Mouse (Mus musculus): ENCODE measurements around the gene Smarca1. TPM values are rescaled to one million over a fixed set of nuclear protein-coding genes. Genes with fewer than 3 reads are reported as not detected.

Gene Smarca1
- polyA plus RNA-seq, 1 experiment from 2014 or later, result 30.8 TPM

GRCm38 (mm10) chrX:47835098-47835834, 57.5 kb downstream of the Smarca1 start:
- 88% methylated on average over 6 of the region's 6 CpGs for WGBS
- H3K4me2 ChIP-seq, result no peak overlapping the region
- H3K4me1 ChIP-seq (ENCODE audit: control insufficient read depth, insufficient read depth, low read length), result no peaks in the 10 kb centered on the region
- no peak overlapping the region for H3K9ac ChIP-seq (ENCODE audit: low read length)
- H3K9me3 ChIP-seq (ENCODE audit: control insufficient read depth, low read length), result no peaks in the 10 kb centered on the region
- no peak for ATAC-seq (ENCODE audit: low FRiP score)
- no peak overlapping the region for H3K27ac ChIP-seq (ENCODE audit: low read depth, low read length)
- no peak overlapping the region for H3K4me3 ChIP-seq (ENCODE audit: low read depth, low read length)
- H3K36me3 ChIP-seq (ENCODE audit: control insufficient read depth, insufficient read depth, low read length), result no peaks in the 10 kb centered on the region
- H3K27me3 ChIP-seq (ENCODE audit: control insufficient read depth, insufficient read depth, low read length), result no peaks in the 10 kb centered on the region
- DNase-seq (ENCODE audit: low spot score, missing footprints), result no peak

GRCm38 (mm10) chrX:47833431-47833830, 59.3 kb downstream of the Smarca1 start:
- H3K9ac ChIP-seq (ENCODE audit: low read length), result no peak overlapping the region
- H3K4me1 ChIP-seq (ENCODE audit: control insufficient read depth, insufficient read depth, low read length), result no peaks in the 10 kb centered on the region
- no peaks in the 10 kb centered on the region for H3K36me3 ChIP-seq (ENCODE audit: control insufficient read depth, insufficient read depth, low read length)
- 82% methylated on average over 2 of the region's 2 CpGs for WGBS
- no peak overlapping the region for H3K4me2 ChIP-seq
- no peak overlapping the region for H3K4me3 ChIP-seq (ENCODE audit: low read depth, low read length)
- no peaks in the 10 kb centered on the region for H3K9me3 ChIP-seq (ENCODE audit: control insufficient read depth, low read length)
- DNase-seq (ENCODE audit: low spot score, missing footprints) (no peak), ATAC-seq (ENCODE audit: low FRiP score) (no peak)
- no peaks in the 10 kb centered on the region for H3K27me3 ChIP-seq (ENCODE audit: control insufficient read depth, insufficient read depth, low read length)
- no peak overlapping the region for H3K27ac ChIP-seq (ENCODE audit: low read depth, low read length)

GRCm38 (mm10) chrX:47820566-47820965, 72.2 kb downstream of the Smarca1 start:
- Histone ChIP-seq H3K27me3 (ENCODE audit: control insufficient read depth, insufficient read depth, low read length) (no peaks in the 10 kb centered on the region), H3K4me2 (no peak overlapping the region), H3K4me3 (ENCODE audit: low read depth, low read length) (no peak overlapping the region), H3K36me3 (ENCODE audit: control insufficient read depth, insufficient read depth, low read length) (no peaks in the 10 kb centered on the region), H3K9me3 (ENCODE audit: control insufficient read depth, low read length) (no peaks in the 10 kb centered on the region), H3K27ac (ENCODE audit: low read depth, low read length) (no peak overlapping the region), H3K4me1 (ENCODE audit: control insufficient read depth, insufficient read depth, low read length) (no peaks in the 10 kb centered on the region), H3K9ac (ENCODE audit: low read length) (no peak overlapping the region)
- no peak for DNase-seq (ENCODE audit: low spot score, missing footprints)
- 86% methylated on average over 2 of the region's 2 CpGs for WGBS
- no peak for ATAC-seq (ENCODE audit: low FRiP score)

- Histone ChIP-seq H3K36me3 (ENCODE audit: control insufficient read depth, insufficient read depth, low read length) (no peaks in the 10 kb centered on the region), H3K4me2 (no peak overlapping the region), H3K4me1 (ENCODE audit: control insufficient read depth, insufficient read depth, low read length) (no peaks in the 10 kb centered on the region), H3K27me3 (ENCODE audit: control insufficient read depth, insufficient read depth, low read length) (no peaks in the 10 kb centered on the region), H3K4me3 (ENCODE audit: low read depth, low read length) (no peak overlapping the region), H3K9me3 (ENCODE audit: control insufficient read depth, low read length) (no peaks in the 10 kb centered on the region), H3K9ac (ENCODE audit: low read length) (no peak overlapping the region), H3K27ac (ENCODE audit: low read depth, low read length) (no peak overlapping the region)
- ATAC-seq (ENCODE audit: low FRiP score) (0 out of 2 replicates have a peak, but pooled peaks have one; percentile 33), DNase-seq (ENCODE audit: low spot score, missing footprints) (no peak)
- WGBS, result 81% methylated on average over 2 of the region's 2 CpGs
Measured at GRCm38 (mm10) chrX:47808717-47809116, 84.1 kb downstream of the Smarca1 start.

- H3K4me2 ChIP-seq, result no peak overlapping the region
- no peaks in the 10 kb centered on the region for H3K9me3 ChIP-seq (ENCODE audit: control insufficient read depth, low read length)
- no peaks in the 10 kb centered on the region for H3K27me3 ChIP-seq (ENCODE audit: control insufficient read depth, insufficient read depth, low read length)
- no peaks in the 10 kb centered on the region for H3K4me1 ChIP-seq (ENCODE audit: control insufficient read depth, insufficient read depth, low read length)
- H3K9ac ChIP-seq (ENCODE audit: low read length), result no peak overlapping the region
- H3K27ac ChIP-seq (ENCODE audit: low read depth, low read length), result no peak overlapping the region
- H3K36me3 ChIP-seq (ENCODE audit: control insufficient read depth, insufficient read depth, low read length), result no peaks in the 10 kb centered on the region
- H3K4me3 ChIP-seq (ENCODE audit: low read depth, low read length), result no peak overlapping the region
- ATAC-seq (ENCODE audit: low FRiP score) (no peak), DNase-seq (ENCODE audit: low spot score, missing footprints) (no peak)
- 92% methylated on average over 1 of the region's 1 CpGs for WGBS
Measured at GRCm38 (mm10) chrX:47764440-47764839, 128.3 kb downstream of the Smarca1 start.

- no peak for DNase-seq (ENCODE audit: low spot score, missing footprints)
- H3K4me3 ChIP-seq (ENCODE audit: low read depth, low read length), result no peak overlapping the region
- H3K4me1 ChIP-seq (ENCODE audit: control insufficient read depth, insufficient read depth, low read length), result no peaks in the 10 kb centered on the region
- H3K4me2 ChIP-seq, result no peak overlapping the region
- 60% methylated on average over 1 of the region's 1 CpGs for WGBS
- no peaks in the 10 kb centered on the region for H3K27me3 ChIP-seq (ENCODE audit: control insufficient read depth, insufficient read depth, low read length)
- H3K36me3 ChIP-seq (ENCODE audit: control insufficient read depth, insufficient read depth, low read length), result no peaks in the 10 kb centered on the region
- H3K9ac ChIP-seq (ENCODE audit: low read length), result no peak overlapping the region
- no peaks in the 10 kb centered on the region for H3K9me3 ChIP-seq (ENCODE audit: control insufficient read depth, low read length)
- ATAC-seq (ENCODE audit: low FRiP score), result no peak
- H3K27ac ChIP-seq (ENCODE audit: low read depth, low read length), result no peak overlapping the region
Measured at GRCm38 (mm10) chrX:47760212-47760611, 132.6 kb downstream of the Smarca1 start.

Other genes with a start within 250 kb of the Smarca1 start
- 21.5 and 26.1 TPM in 2 replicates for gene Ocrl, start 19.4 kb upstream of the Smarca1 start, polyA plus RNA-seq (2014; fragmentation: Nextera tagmentation; extraction: Ambion mirVana)
- gene Apln, start 141.9 kb upstream of the Smarca1 start, polyA plus RNA-seq (2014; fragmentation: Nextera tagmentation; extraction: Ambion mirVana), result 2.7 and 2.9 TPM in 2 replicates
- gene Xpnpep2, start 215.8 kb upstream of the Smarca1 start, polyA plus RNA-seq (2014; fragmentation: Nextera tagmentation; extraction: Ambion mirVana), result 2.2 and 2.9 TPM in 2 replicates